Mouse (Mus musculus) stomach, postnatal 0 days (tissue): ENCODE measurements at regions not wholly inside any gene's neighbourhood (a gene's known extent, or its start where the extent isn't known, plus 50 kb on each side); places are given as distances from the start of the nearest gene placed in this dataset.

Source experiments
- ATAC-seq: fragments of 200-750 bp; cut with Nextera tagmentation; 2 replicates; pipeline ENCODE4 v1.8.0; 2017; ENCODE audit not compliant: low FRiP score, low TSS enrichment
- DNase-seq: peaks from one replicate; pipeline ENCODE4 v3.0.0-alpha.2; 2016; ENCODE audit warnings: low spot score
- H3K27ac ChIP-seq: fragments of 300-500 bp; sonication (generic); replicated peaks from 2 replicates; pipeline ENCODE4 v1.5.1; 2014; ENCODE audit warnings: mild to moderate bottlenecking, control low read depth
- H3K27me3 ChIP-seq: fragments of 300-500 bp; sonication (generic); 2 replicates; pipeline ENCODE4 v1.6.1; 2014; ENCODE audit warnings: low read length; ENCODE audit not compliant: control insufficient read depth, insufficient read depth
- H3K36me3 ChIP-seq: fragments of 300-500 bp; sonication (generic); 2 replicates; pipeline ENCODE4 v1.6.1; 2014; ENCODE audit warnings: low read length, mixed read lengths; ENCODE audit not compliant: control insufficient read depth, insufficient read depth
- H3K4me1 ChIP-seq: fragments of 300-500 bp; sonication (generic); replicated peaks from 2 replicates; pipeline ENCODE4 v1.6.1; 2014; ENCODE audit warnings: antibody characterized with exemption; ENCODE audit not compliant: control insufficient read depth, insufficient read depth
- H3K4me2 ChIP-seq: fragments of 300-500 bp; sonication (generic); replicated peaks from 2 replicates; pipeline ENCODE4 v1.6.1; 2014; ENCODE audit warnings: low read depth, mild to moderate bottlenecking, control low read depth, moderate library complexity
- H3K4me3 ChIP-seq: fragments of 300-500 bp; sonication (generic); 2 replicates; pipeline ENCODE4 v1.5.1; 2014; ENCODE audit warnings: low read depth, low read length, control low read depth
- H3K9ac ChIP-seq: fragments of 300-500 bp; sonication (generic); 2 replicates; pipeline ENCODE4 v1.6.1; 2014; ENCODE audit warnings: mild to moderate bottlenecking, low read length, control low read depth, mixed read lengths
- H3K9me3 ChIP-seq: fragments of 300-500 bp; sonication (generic); 2 replicates; pipeline ENCODE4 v1.6.1; 2016; ENCODE audit warnings: low read length; ENCODE audit not compliant: control insufficient read depth
- CTCF ChIP-seq: IDR thresholded peaks from 2 replicates; pipeline ENCODE4 v1.5.1; 2016; ENCODE audit warnings: antibody characterized with exemption, low read depth, mild to moderate bottlenecking, moderate library complexity
- EP300 ChIP-seq: optimal IDR thresholded peaks from 2 replicates; pipeline ENCODE3; 2016; ENCODE audit warnings: antibody characterized with exemption
- WGBS: fragments of 180-500 bp; shearing (Covaris S2); extraction: QIAGEN DNeasy Blood & Tissue Kit; methylation state at CpG from one replicate; pipeline ENCODE4 v1.1.7; 2014; 5-methylcytosine and 5-hydroxymethylcytosine counted together

DNA sequence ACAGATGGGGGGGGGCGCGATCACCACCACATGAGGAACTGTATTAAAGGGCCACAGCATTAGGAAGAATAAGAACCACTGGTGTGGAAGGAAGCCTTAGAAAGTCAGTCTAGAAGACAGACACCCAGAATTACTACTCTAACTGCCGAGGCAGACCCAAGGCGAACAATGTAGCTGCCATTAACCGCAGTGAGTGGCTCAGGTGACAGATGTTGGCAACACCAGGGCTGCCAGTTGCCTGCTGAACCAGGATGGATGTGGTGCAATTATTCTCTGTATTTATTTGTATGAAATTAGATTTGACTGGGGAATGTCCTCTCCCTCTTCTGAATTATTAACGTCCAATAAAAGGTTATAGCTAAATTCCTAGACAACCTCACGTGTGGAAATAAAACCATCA lies 124.7 kb downstream of the 4930564D02Rik start:
- Histone ChIP-seq H3K9ac (no peak overlapping the region), H3K4me2 (no peak overlapping the region), H3K27ac (no peak overlapping the region), H3K4me3 (no peak overlapping the region), H3K36me3 (no peaks in the 10 kb centered on the region), H3K4me1 (no peaks in the 10 kb centered on the region), H3K27me3 (no peaks in the 10 kb centered on the region), H3K9me3 (no peaks in the 10 kb centered on the region)
- TF ChIP-seq CTCF (no peak), EP300 (no peak)
- 83% methylated on average over 7 of the region's 7 CpGs for WGBS
- no peak for DNase-seq
- no peak for ATAC-seq

DNA sequence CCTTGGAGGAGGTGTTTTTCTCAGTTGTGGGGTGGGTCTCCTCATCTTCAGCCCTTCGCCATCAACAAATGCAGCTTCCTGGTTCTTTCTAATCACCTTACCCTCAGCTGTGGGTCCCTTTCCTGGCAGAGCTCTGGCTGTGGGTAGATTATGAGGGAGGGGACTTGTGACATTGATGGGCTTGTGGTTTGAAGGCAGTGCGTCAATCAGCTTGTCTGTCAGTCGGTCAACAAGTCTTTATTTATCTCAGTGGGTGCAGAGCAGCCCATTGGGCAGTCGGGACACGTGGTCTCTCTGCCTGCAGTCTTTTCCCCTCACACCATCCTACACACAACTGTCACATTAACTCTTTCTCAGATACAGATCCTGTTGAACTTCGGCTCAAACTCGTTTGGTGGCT lies 125.2 kb downstream of the 4930564D02Rik start:
- no peaks in the 10 kb centered on the region for H3K4me1 ChIP-seq
- no peaks in the 10 kb centered on the region for H3K36me3 ChIP-seq
- 31% methylated on average over 7 of the region's 7 CpGs for WGBS
- DNase-seq (no peak), ATAC-seq (no peak)
- TF ChIP-seq EP300 (no peak), CTCF (no peak)
- H3K27me3 ChIP-seq, result no peaks in the 10 kb centered on the region
- H3K4me3 ChIP-seq, result no peak overlapping the region
- no peaks in the 10 kb centered on the region for H3K9me3 ChIP-seq
- no peak overlapping the region for H3K4me2 ChIP-seq
- H3K9ac ChIP-seq, result no peak overlapping the region
- H3K27ac ChIP-seq, result no peak overlapping the region

DNA sequence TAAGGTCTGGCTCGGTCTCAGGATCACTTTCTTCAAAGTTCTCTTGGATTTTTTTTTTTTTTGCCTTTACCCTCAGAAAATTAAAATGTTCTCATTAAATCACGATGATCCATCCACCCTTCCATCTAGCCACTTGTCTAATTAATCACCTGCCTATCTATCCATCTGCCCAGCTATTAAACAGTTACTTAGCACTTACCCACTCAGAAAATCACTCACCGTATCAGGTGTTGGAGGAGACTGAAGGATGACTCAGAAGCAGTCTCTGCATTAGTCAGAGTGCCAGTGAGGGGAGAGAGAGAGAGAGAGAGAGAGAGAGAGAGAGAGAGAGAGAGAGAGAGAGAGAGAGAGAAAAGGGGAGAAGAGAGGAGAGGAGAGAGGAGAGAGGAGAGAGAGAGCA lies 134.1 kb downstream of the 4930564D02Rik start:
- Histone ChIP-seq H3K4me3 (no peak overlapping the region), H3K27me3 (no peaks in the 10 kb centered on the region), H3K36me3 (no peaks in the 10 kb centered on the region), H3K4me2 (no peak overlapping the region), H3K9ac (no peak overlapping the region), H3K27ac (no peak overlapping the region), H3K4me1 (no peaks in the 10 kb centered on the region), H3K9me3 (no peaks in the 10 kb centered on the region)
- ATAC-seq, result no peak
- no peak for TF ChIP-seq CTCF
- no peak for TF ChIP-seq EP300
- DNase-seq, result no peak
- WGBS, result 78% methylated on average over 3 of the region's 3 CpGs

DNA sequence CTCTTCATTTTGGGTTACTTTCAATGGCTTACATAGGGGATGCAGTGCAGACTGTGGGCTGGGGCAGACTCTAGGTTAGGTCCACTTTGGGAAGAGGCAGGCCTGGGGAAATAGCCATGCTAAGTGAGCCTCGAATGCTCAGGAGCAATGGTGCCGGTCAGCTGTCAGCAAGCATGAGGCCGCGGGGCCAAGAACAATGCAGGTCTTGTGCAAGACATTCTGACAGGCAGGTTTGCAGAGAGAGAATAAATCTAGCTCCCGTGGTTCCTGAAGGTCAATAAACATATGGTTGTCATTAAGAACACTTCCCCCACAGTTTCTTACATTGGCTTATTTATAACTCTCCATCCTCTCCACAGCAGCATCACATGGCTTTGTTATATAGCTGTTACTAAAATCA lies 142.5 kb downstream of the 4930564D02Rik start:
- Histone ChIP-seq H3K9me3 (no peaks in the 10 kb centered on the region), H3K36me3 (no peaks in the 10 kb centered on the region), H3K4me2 (no peak overlapping the region), H3K4me1 (no peaks in the 10 kb centered on the region), H3K27me3 (no peaks in the 10 kb centered on the region), H3K9ac (no peak overlapping the region), H3K27ac (no peak overlapping the region), H3K4me3 (no peak overlapping the region)
- DNase-seq, result no peak
- no peak for ATAC-seq
- 63% methylated on average over 5 of the region's 5 CpGs for WGBS
- no peak for TF ChIP-seq CTCF
- TF ChIP-seq EP300, result no peak

DNA sequence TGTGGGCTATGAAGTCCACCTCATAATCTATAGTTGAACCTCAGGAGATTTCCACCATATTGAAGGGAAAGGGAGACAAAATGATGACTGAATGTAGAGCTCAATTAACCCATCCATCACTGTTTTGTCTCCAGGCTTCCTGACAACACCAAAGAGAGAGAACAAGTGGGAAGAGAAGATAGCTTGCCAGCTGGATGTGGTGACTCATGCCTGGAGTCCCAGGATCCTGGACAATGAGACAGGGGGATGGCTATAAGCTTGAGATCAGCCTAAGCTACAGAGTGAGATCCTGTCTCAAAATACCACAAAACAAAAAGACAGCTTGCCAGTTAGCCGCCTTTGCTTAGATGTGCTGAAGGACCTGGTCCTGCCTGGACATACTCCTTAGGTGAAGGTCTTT lies 144.4 kb downstream of the 4930564D02Rik start:
- ATAC-seq, result no peak
- H3K4me3 ChIP-seq, result no peak overlapping the region
- H3K4me1 ChIP-seq, result no peaks in the 10 kb centered on the region
- H3K4me2 ChIP-seq, result no peak overlapping the region
- H3K27ac ChIP-seq, result no peak overlapping the region
- 100% methylated on average over 1 of the region's 1 CpGs for WGBS
- no peaks in the 10 kb centered on the region for H3K36me3 ChIP-seq
- no peak for TF ChIP-seq CTCF
- no peak for TF ChIP-seq EP300
- H3K9ac ChIP-seq, result no peak overlapping the region
- no peak for DNase-seq
- H3K27me3 ChIP-seq, result no peaks in the 10 kb centered on the region
- no peaks in the 10 kb centered on the region for H3K9me3 ChIP-seq

DNA sequence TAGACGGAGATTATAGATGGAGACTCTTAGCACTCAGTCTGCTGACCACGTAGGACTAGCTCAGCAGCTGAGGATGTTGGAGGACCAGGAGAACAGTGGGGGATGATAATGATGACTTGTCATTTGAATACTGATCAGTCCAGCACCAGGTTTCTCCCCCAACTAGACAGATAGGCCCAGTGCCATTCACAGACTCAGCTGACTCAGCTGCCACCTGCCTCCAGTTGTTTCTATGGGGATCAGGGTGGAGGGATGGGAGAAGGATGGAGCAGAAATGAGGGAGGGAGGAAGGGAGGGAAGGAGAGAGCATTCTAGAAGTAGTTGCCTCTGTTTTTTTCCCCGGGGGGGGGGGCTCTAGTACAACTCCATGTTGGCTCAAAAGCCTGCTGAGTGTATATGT lies 145.1 kb downstream of the 4930564D02Rik start:
- H3K27ac ChIP-seq, result no peak overlapping the region
- ATAC-seq (no peak), DNase-seq (no peak)
- no peak overlapping the region for H3K4me3 ChIP-seq
- no peaks in the 10 kb centered on the region for H3K36me3 ChIP-seq
- H3K9me3 ChIP-seq, result no peaks in the 10 kb centered on the region
- no peaks in the 10 kb centered on the region for H3K27me3 ChIP-seq
- 56% methylated on average over 3 of the region's 3 CpGs for WGBS
- H3K4me2 ChIP-seq, result no peak overlapping the region
- TF ChIP-seq EP300 (no peak), CTCF (no peak)
- no peak overlapping the region for H3K9ac ChIP-seq
- no peaks in the 10 kb centered on the region for H3K4me1 ChIP-seq
